Mouse (Mus musculus): ENCODE measurements around the gene Rpa3. TPM values are rescaled to one million over a fixed set of nuclear protein-coding genes. Genes with fewer than 3 reads are reported as not detected.

Rpa3 gene
- polyA plus RNA-seq, 1 experiment: 0.87 TPM

DNA sequence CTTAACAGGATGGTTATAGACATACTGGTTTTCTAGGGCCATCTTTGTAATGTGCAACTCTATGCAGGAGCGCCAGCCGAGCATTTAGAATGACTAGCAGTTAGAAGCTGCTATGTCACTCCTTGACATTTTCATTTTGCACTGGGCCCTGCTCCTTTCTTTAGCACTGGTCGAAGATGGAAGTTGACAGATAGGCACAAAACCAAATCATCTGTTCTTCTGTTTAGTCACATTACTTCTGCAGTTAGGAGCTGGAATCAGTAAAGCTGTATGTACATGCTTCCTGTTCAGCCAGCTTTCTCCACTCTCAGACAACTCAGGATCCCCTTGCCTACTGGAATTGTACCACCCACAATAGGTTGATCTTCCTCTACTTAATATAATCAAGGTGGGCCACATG is 48.3 kb downstream of the Rpa3 start:
- H3K4me1 ChIP-seq (ENCODE audit: control insufficient read depth): peaks cover 17% of the 10 kb centered on the region
- peak overlapping the region; percentile 88 for H3K4me3 ChIP-seq (replicated peaks)
- H3K36me3 ChIP-seq (ENCODE audit: control insufficient read depth): peaks cover 38% of the 10 kb centered on the region
- no peak for TF ChIP-seq TAL1 (IDR thresholded peaks at IDR 0.05; ENCODE audit: low read length)
- TF ChIP-seq GATA1 (IDR thresholded peaks at IDR 0.05; ENCODE audit: low read length): no peak
- no peaks in the 10 kb centered on the region for H3K9me3 ChIP-seq (ENCODE audit: control insufficient read depth, low read length)
- H3K27me3 ChIP-seq (ENCODE audit: control insufficient read depth): no peaks in the 10 kb centered on the region

DNA sequence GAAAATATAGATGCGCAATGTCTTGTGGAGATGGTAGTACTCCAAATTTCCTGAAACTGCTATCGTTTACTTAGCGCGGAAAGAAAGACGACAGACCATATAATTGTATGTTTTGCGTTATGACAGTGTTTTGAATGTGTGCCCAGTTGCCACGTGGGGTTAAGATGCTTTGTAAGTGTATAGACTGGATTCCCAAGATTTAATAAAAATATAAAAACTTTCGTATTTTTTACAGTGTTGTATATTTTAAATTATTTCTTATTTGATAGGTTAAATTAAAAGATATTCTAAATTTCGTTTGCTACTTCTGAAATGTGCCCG is 49.1 kb downstream of the Rpa3 start:
- peaks cover 29% of the 10 kb centered on the region for H3K36me3 ChIP-seq (ENCODE audit: control insufficient read depth)
- H3K27me3 ChIP-seq (ENCODE audit: control insufficient read depth): no peaks in the 10 kb centered on the region
- peak overlapping the region; percentile 88 for H3K4me3 ChIP-seq (replicated peaks)
- TF ChIP-seq GATA1 (IDR thresholded peaks at IDR 0.05; ENCODE audit: low read length): no peak
- no peak for TF ChIP-seq TAL1 (IDR thresholded peaks at IDR 0.05; ENCODE audit: low read length)
- no peaks in the 10 kb centered on the region for H3K9me3 ChIP-seq (ENCODE audit: control insufficient read depth, low read length)
- H3K4me1 ChIP-seq (ENCODE audit: control insufficient read depth): peaks cover 17% of the 10 kb centered on the region

DNA sequence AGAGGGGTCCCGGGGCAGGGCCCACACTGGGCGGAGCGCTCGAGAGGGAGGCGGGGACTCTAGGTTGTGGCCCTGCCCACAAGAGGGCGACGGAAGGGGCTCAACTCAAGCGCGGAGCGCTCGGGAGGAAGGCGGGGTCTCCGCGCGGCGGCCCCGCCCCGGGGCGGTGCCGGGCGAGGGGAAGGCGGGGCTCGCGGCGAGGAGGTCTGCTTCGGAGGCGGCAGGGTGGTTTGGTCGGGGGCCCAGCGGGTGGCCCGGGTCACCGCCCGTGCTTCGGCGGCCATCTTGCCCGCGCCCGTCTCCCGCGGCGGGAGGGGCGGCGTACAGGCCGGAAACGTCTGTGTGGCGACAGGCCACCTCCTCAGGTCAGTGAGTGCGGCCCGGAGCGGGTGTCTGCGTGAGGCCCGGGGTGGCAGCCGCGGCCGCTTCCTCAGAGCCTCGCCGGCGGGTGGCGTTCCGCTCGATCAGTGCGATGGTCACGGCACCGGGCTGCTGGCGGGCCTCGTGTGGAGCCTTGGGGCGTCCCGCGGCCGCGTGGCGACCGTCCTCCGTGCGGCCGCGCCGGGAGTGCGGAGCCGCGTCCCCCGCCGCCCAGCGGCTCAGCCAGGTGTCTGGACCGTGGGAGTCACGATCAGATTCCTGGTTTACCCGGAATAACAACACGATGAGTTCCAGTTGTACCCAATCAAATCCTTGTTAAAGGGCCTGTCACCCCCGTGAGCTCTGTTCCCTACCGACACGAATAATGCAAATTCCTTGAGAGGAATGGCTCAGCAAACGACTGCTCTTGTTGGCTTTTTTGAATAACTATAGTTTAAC is 49.7 kb downstream of the Rpa3 start, which contains the start of gene Mios:
Gene Mios, plus strand, starts transcription at position 176 of the 819 bp plus-strand sequence.
- peaks cover 25% of the 10 kb centered on the region for H3K36me3 ChIP-seq (ENCODE audit: control insufficient read depth)
- H3K4me1 ChIP-seq (ENCODE audit: control insufficient read depth): peaks cover 17% of the 10 kb centered on the region
- H3K4me3 ChIP-seq (replicated peaks): peak within 1 kb of the TSS; percentile 88
- no peaks in the 10 kb centered on the region for H3K9me3 ChIP-seq (ENCODE audit: control insufficient read depth, low read length)
- TF ChIP-seq GATA1 (IDR thresholded peaks at IDR 0.05; ENCODE audit: low read length) (no peak), TAL1 (IDR thresholded peaks at IDR 0.05; ENCODE audit: low read length) (no peak)
- no peaks in the 10 kb centered on the region for H3K27me3 ChIP-seq (ENCODE audit: control insufficient read depth)

Other genes starting within 250 kb of the Rpa3 start
- not detected in 2 replicates for gene Col28a1, start 66.6 kb downstream of the Rpa3 start, polyA plus RNA-seq (2012)
- 0.17 and 0.38 TPM in 2 replicates for gene Mios, start 50.0 kb downstream of the Rpa3 start, polyA plus RNA-seq (2012)
- gene Umad1, start 115 bp upstream of the Rpa3 start, polyA plus RNA-seq (2012): 0.62 and 1.5 TPM in 2 replicates
- gene Gm45062, start 277 bp upstream of the Rpa3 start, polyA plus RNA-seq (2012): not detected in 2 replicates

Measured in erythroblast, embryonic 14.5 days (primary cell).